Mouse (Mus musculus) CH12.LX (cell line): Measurements from ENCODE around the gene Ano9.

Source experiments
- CTCF ChIP-seq, 2 experiments: IDR thresholded peaks in 1 of 2; conservative IDR thresholded peaks in 1 of 2; 2 replicates each; pipeline ENCODE4 v1.5.1; 2011 to 2012; ENCODE audit warnings: low read depth in 2 of 2, low read length in 2 of 2, improper control_type of control experiment in 1 of 2, inconsistent platforms in 1 of 2, mild to moderate bottlenecking in 1 of 2, moderate library complexity in 1 of 2
- EP300 ChIP-seq: IDR thresholded peaks from 2 replicates; pipeline ENCODE4 v1.6.1; 2011; ENCODE audit warnings: low read length, improper control_type of control experiment
- JUND ChIP-seq: conservative IDR thresholded peaks from 2 replicates; pipeline ENCODE4 v1.6.1; 2011; ENCODE audit warnings: low read depth, low read length, improper control_type of control experiment
- POLR2A ChIP-seq: IDR thresholded peaks from 2 replicates; pipeline ENCODE4 v1.6.1; 2011; ENCODE audit warnings: low read depth, mild to moderate bottlenecking, improper control_type of control experiment, low read length
- POLR2AphosphoS2 ChIP-seq: IDR thresholded peaks from 2 replicates; pipeline ENCODE4 v1.6.1; 2011; ENCODE audit warnings: low read depth, low read length, improper control_type of control experiment
- RCOR1 ChIP-seq: conservative IDR thresholded peaks from 2 replicates; pipeline ENCODE4 v1.6.1; 2012; ENCODE audit warnings: low read depth, mild to moderate bottlenecking, inconsistent platforms, low read length, improper control_type of control experiment
- TBP ChIP-seq: conservative IDR thresholded peaks from 2 replicates; pipeline ENCODE4 v1.6.1; 2011; ENCODE audit warnings: low read depth, low read length, improper control_type of control experiment
- TCF12 ChIP-seq: IDR thresholded peaks from 2 replicates; pipeline ENCODE4 v1.6.1; 2014; ENCODE audit warnings: low read depth, mild to moderate bottlenecking, inconsistent platforms, low read length, improper control_type of control experiment
- ZC3H11A ChIP-seq: IDR thresholded peaks from 2 replicates; pipeline ENCODE4 v1.6.1; 2012; ENCODE audit warnings: low read depth, mild to moderate bottlenecking, inconsistent platforms, low read length, improper control_type of control experiment
- ZMIZ1 ChIP-seq: IDR thresholded peaks from 2 replicates; pipeline ENCODE4 v1.6.1; 2012; ENCODE audit warnings: low read depth, mild to moderate bottlenecking, inconsistent platforms, low read length, improper control_type of control experiment

- TF ChIP-seq ZMIZ1 (no peak), CTCF (conservative IDR thresholded peaks at IDR 0.05 in 1 of 2, IDR thresholded peaks at IDR 0.05 in 1 of 2; ENCODE audit: low read depth in 2 of 2, low read length in 2 of 2) (no peak), ZC3H11A (no peak), EP300 (no peak), POLR2A (no peak), POLR2AphosphoS2 (no peak), RCOR1 (no peak), TCF12 (no peak), JUND (no peak), TBP (no peak)
These were observed 56.3 kb downstream of the Ano9 start for GRCm38 (mm10) chr7:141061269-141061692.
